Mouse (Mus musculus): Measurements from ENCODE around the gene Dlgap1. TPM values are rescaled to one million over a fixed set of nuclear protein-coding genes. Genes with fewer than 3 reads are reported as not detected.

Gene Dlgap1
- total RNA-seq, 2 experiments from 2014 or later = not detected

GRCm38 (mm10) chr17:70780726-70781689, 812.1 kb downstream of the Dlgap1 start:
- no peak for ATAC-seq (replicated peaks; ENCODE audit: low FRiP score, poor library complexity, severe bottlenecking)

DNA sequence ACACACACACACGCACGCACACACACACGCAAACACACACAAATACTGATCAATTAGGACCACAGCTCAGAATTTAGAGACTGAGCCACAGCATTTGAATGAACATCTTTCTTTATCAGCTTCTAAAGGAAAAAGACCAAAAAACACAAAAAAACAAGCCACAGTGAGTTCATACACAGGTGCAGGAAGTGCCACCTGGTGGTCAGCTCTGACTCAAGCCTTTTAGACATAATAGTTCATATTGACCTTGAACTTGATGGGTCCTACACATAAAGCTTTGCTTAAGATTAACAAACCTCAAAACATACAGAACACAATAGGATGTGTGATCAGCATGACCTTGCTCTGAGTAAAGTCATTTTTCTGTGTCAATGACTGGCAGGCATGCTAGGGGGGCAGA, 814.4 kb downstream of the Dlgap1 start:
- no peak for ATAC-seq (replicated peaks; ENCODE audit: low FRiP score, poor library complexity, severe bottlenecking)

GRCm38 (mm10) chr17:70787366-70787765, 818.5 kb downstream of the Dlgap1 start:
- ATAC-seq (replicated peaks; ENCODE audit: low FRiP score, poor library complexity, severe bottlenecking) = no peak

- no peak for ATAC-seq (replicated peaks; ENCODE audit: low FRiP score, poor library complexity, severe bottlenecking)
Measured at GRCm38 (mm10) chr17:70790801-70791200, 821.9 kb downstream of the Dlgap1 start.

GRCm38 (mm10) chr17:70791596-70792275, 822.9 kb downstream of the Dlgap1 start:
- no peak for ATAC-seq (replicated peaks; ENCODE audit: low FRiP score, poor library complexity, severe bottlenecking)

GRCm38 (mm10) chr17:70794291-70794690, 825.4 kb downstream of the Dlgap1 start:
- ATAC-seq (replicated peaks; ENCODE audit: low FRiP score, poor library complexity, severe bottlenecking) = no peak

DNA sequence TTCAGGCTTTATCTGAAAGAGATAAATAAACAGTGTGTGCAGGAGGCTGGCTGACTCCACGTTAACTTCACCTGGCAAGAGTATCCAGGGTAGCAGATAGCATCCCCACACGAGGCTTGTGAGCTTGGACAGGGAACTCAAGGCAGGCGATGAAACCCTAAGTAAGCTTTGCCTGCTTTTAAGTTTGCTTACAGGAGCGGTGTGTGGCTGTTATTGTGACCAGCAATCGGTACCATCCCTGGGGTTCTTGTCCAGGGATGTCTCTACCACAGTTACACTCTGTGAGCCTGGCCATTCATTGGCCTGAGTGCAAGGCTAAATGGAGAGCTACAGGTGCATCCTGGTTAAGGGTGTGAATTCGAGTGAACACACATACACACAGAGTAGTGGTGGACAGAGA, 825.8 kb downstream of the Dlgap1 start:
- ATAC-seq (replicated peaks; ENCODE audit: low FRiP score, poor library complexity, severe bottlenecking) = no peak

DNA sequence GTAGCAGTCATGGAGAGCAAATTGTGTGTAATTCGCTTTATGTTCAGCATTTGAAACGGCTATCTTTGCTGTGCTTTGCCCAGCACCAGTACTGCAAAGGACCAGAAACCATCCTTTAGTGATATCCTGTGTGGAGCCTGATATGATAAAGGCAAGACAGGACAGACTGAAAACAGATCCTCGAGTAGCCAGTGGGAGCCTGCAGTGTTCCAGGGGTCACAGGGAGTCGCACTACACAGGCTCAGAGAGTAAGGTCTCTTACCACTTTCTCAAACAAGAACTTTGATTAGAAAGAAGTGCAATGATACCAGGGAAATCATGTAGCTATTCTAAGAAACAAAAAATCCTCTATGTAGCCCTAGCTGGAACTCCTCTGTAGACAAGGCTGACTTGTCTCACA, 826.3 kb downstream of the Dlgap1 start:
- no peak for ATAC-seq (replicated peaks; ENCODE audit: low FRiP score, poor library complexity, severe bottlenecking)

DNA sequence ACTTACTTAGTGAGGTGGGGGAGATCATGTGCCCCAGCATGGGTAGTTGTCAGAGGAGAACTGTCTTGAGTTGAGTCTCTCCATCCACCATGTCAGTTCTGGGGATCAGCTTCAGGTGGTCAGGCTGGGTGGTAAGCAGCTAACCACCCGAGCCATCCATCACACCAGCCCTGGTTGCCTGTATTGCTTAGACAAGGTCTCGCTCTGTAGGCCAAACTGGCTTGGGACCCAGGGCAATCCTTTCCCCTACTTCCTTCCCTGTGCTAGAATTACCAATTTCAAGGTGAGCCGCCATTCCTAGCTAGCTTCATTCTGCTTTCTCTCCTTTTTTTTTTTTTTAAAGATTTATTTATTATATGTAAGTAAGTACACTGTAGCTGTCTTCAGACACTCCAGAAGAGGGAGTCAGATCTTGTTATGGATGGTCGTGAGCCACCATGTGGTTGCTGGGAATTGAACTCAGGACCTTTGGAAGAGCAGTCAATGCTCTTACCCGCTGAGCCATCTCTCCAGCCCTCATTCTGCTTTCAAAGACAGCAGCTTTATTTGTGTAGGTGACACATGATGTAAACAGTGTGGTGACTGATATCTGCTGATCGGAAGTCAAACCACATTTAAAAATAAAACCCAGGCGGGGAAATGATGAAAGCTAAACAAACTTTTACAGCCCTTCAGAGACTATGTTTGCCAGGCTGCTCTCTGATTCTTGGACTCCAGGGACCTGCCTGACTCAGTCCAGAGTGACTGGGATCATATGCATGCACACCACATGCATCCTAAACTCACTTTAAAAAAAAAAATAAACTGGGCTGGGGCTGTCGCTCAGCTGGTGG, 828.3 kb downstream of the Dlgap1 start:
- no peak for ATAC-seq (replicated peaks; ENCODE audit: low FRiP score, poor library complexity, severe bottlenecking)

DNA sequence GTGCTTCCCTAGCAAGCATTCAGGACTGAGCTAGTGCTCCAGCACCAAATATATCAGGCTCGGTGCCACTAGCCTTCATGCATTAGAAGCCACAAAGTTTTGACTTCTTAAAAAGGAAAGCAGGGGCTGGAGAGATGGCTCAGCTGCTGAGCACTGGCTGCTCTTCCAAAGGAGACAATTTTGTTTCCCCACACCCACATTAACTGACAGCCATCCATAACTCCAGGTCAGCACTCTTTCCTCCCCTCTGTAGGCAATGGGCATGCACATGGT, 828.8 kb downstream of the Dlgap1 start:
- ATAC-seq (replicated peaks; ENCODE audit: low FRiP score, poor library complexity, severe bottlenecking) = no peak

DNA sequence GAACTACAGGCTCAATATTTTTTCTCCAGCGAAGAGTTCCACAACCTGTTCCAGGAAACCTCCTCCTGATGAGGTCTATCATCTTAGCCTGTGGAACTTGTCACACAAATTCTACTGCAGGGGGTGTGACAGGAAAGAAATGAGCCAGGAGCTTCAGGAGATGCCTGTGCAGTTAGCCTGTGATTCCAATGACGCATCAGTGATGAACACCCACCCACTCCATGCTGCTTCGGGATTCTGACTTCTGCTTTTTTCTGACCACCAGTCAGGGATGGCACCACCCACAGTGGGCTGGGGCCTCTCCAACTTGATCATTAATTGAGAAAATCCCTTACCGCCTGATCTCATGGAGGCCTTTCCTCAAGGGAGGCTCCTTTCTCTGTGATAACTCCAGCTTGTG, 830.4 kb downstream of the Dlgap1 start:
- no peak for ATAC-seq (replicated peaks; ENCODE audit: low FRiP score, poor library complexity, severe bottlenecking)

- no peak for ATAC-seq (replicated peaks; ENCODE audit: low FRiP score, poor library complexity, severe bottlenecking)
Measured at GRCm38 (mm10) chr17:70802022-70802421, 833.1 kb downstream of the Dlgap1 start.

DNA sequence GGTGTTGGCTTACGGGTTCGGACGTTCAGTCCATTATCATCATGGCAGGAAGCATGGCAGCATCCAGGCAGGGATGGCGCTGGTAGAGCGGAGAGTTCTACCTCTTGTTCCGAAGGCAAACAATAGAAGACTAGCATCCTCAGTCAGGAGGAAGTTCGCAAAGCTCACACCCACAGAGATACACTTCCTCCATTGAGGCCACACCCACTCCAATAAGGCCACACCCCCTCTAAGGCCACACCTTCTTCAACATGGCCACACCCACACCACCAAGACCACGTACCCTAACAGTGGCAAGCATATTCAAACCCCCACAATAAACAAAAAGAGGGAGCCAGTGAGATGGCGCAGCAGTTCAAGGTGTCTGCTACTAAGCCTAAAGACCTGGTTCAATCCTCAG, 837.0 kb downstream of the Dlgap1 start:
- no peak for ATAC-seq (replicated peaks; ENCODE audit: low FRiP score, poor library complexity, severe bottlenecking)

GRCm38 (mm10) chr17:70806600-70806999, 837.7 kb downstream of the Dlgap1 start:
- no peak for ATAC-seq (replicated peaks; ENCODE audit: low FRiP score, poor library complexity, severe bottlenecking)

DNA sequence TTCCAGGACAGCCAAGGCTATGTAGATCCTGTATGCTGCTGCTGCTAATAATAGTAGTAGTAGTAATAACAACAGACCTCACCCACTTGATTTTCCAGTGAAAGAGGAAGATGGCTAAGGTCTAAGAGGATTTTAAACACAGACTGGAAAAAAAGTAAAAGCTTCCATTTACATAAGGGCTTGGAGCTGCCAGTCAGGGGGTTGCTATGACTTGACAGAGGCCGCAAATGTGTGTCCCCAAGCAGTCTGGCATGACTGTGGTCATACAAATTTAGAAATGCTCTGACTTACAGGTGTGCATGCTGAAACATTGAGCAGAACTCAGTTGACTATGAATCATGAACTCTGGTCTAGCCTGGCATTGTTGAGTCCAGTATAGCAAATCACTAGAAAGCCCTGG, 839.0 kb downstream of the Dlgap1 start:
- no peak for ATAC-seq (replicated peaks; ENCODE audit: low FRiP score, poor library complexity, severe bottlenecking)

GRCm38 (mm10) chr17:70808837-70809236, 840.0 kb downstream of the Dlgap1 start:
- ATAC-seq (replicated peaks; ENCODE audit: low FRiP score, poor library complexity, severe bottlenecking) = no peak

- ATAC-seq (replicated peaks; ENCODE audit: low FRiP score, poor library complexity, severe bottlenecking) = no peak
Measured at GRCm38 (mm10) chr17:70809776-70810175, 840.9 kb downstream of the Dlgap1 start.

GRCm38 (mm10) chr17:70810795-70811194, 841.9 kb downstream of the Dlgap1 start:
- ATAC-seq (replicated peaks; ENCODE audit: low FRiP score, poor library complexity, severe bottlenecking) = no peak

- no peak for ATAC-seq (replicated peaks; ENCODE audit: low FRiP score, poor library complexity, severe bottlenecking)
Measured at GRCm38 (mm10) chr17:70815001-70815400, 846.1 kb downstream of the Dlgap1 start.

DNA sequence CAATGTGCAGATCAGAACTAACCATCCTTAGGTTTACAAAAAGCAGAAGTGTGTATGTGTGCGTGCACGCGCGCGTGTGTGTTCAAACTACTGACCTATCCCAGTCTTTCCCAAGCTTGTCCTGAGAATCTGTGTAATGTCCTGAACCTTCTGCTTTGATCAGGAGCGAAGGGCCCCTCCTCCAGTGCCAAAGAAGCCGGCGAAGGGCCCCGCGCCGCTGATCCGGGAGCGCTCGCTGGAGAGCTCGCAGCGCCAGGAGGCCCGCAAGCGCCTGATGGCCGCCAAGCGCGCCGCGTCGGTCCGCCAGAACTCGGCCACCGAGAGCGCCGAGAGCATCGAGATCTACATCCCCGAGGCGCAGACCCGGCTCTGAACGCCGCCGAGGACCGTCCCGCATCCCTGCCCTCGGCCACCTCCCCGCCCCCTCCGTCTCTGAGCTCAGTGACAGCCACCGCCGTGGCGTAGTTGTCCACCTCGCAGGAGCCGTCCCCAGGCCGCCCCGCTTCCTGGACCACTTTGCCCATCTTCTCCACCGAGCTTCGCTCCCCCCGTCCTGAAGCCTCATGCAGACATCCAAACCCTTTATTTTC, 849.1 kb downstream of the Dlgap1 start:
- ATAC-seq (replicated peaks; ENCODE audit: low FRiP score, poor library complexity, severe bottlenecking) = no peak
